Mouse (Mus musculus) left cerebral cortex, postnatal 10 days (tissue): ENCODE results near the gene Mettl27. TPM values are rescaled to one million over a fixed set of nuclear protein-coding genes. Genes with fewer than 3 reads are reported as not detected.

Source experiments
- DNase-seq, 2 experiments: peaks; one replicate each; pipeline ENCODE4 v3.0.0; 2021 to 2022; ENCODE audit warnings: low spot score in 2 of 2, mixed read lengths in 1 of 2; ENCODE audit errors: extremely low spot score in 1 of 2
- intact Hi-C: fragments of 180-260 bp; cut with DNase I; formaldehyde crosslinking; loops from one replicate; pipeline ENCODE4 v1.15.1; 2025
- total RNA-seq, 2 experiments: library from RNA; stranded (reverse); gene quantifications; 2 replicates each; pipeline ENCODE4 v1.2.3; 2021

Gene Mettl27
- total RNA-seq, 2 experiments from 2014 or later = 8.7 to 8.9 TPM

- intact Hi-C loops = no loop called here
- no peak for DNase-seq
Measured at GRCm38 (mm10) chr5:134974294-134974693, 42.1 kb downstream of the Mettl27 start.

- DNase-seq = no peak
- intact Hi-C loops = no loop called here
Measured at GRCm38 (mm10) chr5:134974921-134975320, 42.8 kb downstream of the Mettl27 start.

- intact Hi-C loops = no loop called here
Measured at GRCm38 (mm10) chr5:134976164-134976563, 44.0 kb downstream of the Mettl27 start.

GRCm38 (mm10) chr5:134976577-134977250 lies 44.5 kb downstream of the Mettl27 start:
- DNase-seq = no peak
- intact Hi-C loops = no loop called here

More at GRCm38 (mm10) chr5:134976164-134976563, 44.0 kb downstream of the Mettl27 start:
- no peak for DNase-seq

GRCm38 (mm10) chr5:134977837-134978236 lies 45.7 kb downstream of the Mettl27 start:
- intact Hi-C loops = no loop called here
- no peak for DNase-seq

- intact Hi-C loops = no loop called here
- DNase-seq = no peak
Measured at GRCm38 (mm10) chr5:134981149-134981548, 49.0 kb downstream of the Mettl27 start.

- no peak for DNase-seq
- intact Hi-C loops = no loop called here
Measured at GRCm38 (mm10) chr5:134983111-134983510, 50.9 kb downstream of the Mettl27 start.

- intact Hi-C loops = no loop called here
- no peak for DNase-seq
Measured at GRCm38 (mm10) chr5:134983771-134984170, 51.6 kb downstream of the Mettl27 start.

GRCm38 (mm10) chr5:134985633-134986297 lies 53.6 kb downstream of the Mettl27 start, which contains the start of gene Cldn3:
Gene Cldn3 (plus strand): TSS chr5:134986214.
- DNase-seq = peak in 1 of 2 experiments; percentile 39
- intact Hi-C loops = no loop called here

GRCm38 (mm10) chr5:134986298-134987268 lies 54.4 kb downstream of the Mettl27 start:
- DNase-seq = peak in 1 of 2 experiments; percentile 49
- intact Hi-C loops = no loop called here

GRCm38 (mm10) chr5:134989166-134989565 lies 57.0 kb downstream of the Mettl27 start:
- no peak for DNase-seq
- intact Hi-C loops = no loop called here

- DNase-seq = no peak
- intact Hi-C loops = no loop called here
Measured at GRCm38 (mm10) chr5:134989741-134990140, 57.6 kb downstream of the Mettl27 start.

Other genes with a start within 250 kb of the Mettl27 start
- 10 to 100 TPM; 60.8 to 62.0 TPM for gene Limk1, start 243.8 kb upstream of the Mettl27 start, total RNA-seq
- 10 to 100 TPM; 59.4 to 77.7 TPM for gene Eln, start 185.0 kb upstream of the Mettl27 start, total RNA-seq
- not detected for gene Tmem270, start 25.6 kb upstream of the Mettl27 start, total RNA-seq
- gene Cldn13, start 16.8 kb upstream of the Mettl27 start, total RNA-seq = not detected
- gene Cldn4, start 14.6 kb downstream of the Mettl27 start, total RNA-seq = not detected
- 1 to 10 TPM; 1.0 to 2.3 TPM for gene Cldn3, start 53.8 kb downstream of the Mettl27 start, total RNA-seq
- 10 to 100 TPM; 49.8 to 52.5 TPM for gene Abhd11, start 76.8 kb downstream of the Mettl27 start, total RNA-seq
- 100 to 1,000 TPM; 367 to 390 TPM for gene Stx1a, start 91.1 kb downstream of the Mettl27 start, total RNA-seq
- 10 to 100 TPM; 37.5 to 38.1 TPM for gene Dnajc30, start 131.8 kb downstream of the Mettl27 start, total RNA-seq
- 10 to 100 TPM; 39.7 to 50.1 TPM for gene Bud23, start 132.6 kb downstream of the Mettl27 start, total RNA-seq
- gene Vps37d, start 145.9 kb downstream of the Mettl27 start, total RNA-seq = 10 to 100 TPM; 28.9 to 32.7 TPM
- 1 to 10 TPM; 3.6 to 4.0 TPM for gene Mlxipl, start 157.5 kb downstream of the Mettl27 start, total RNA-seq
- 10 to 100 TPM; 23.3 to 23.6 TPM for gene Tbl2, start 217.3 kb downstream of the Mettl27 start, total RNA-seq
- 10 to 100 TPM; 29.4 to 33.0 TPM for gene Bcl7b, start 235.9 kb downstream of the Mettl27 start, total RNA-seq